Mouse (Mus musculus) neural tube, embryonic 10.5 days (tissue): Measurements from ENCODE around the gene Pde7b.

Source experiments
- DNase-seq: peaks from one replicate; pipeline ENCODE4 v3.0.0-alpha.2; 2017; ENCODE audit warnings: low spot score; ENCODE audit errors: extremely low spot score

The Pde7b gene

GRCm38 (mm10) chr10:20654590-20654989 lies 70.3 kb downstream of the Pde7b start:
- no peak for DNase-seq

DNA sequence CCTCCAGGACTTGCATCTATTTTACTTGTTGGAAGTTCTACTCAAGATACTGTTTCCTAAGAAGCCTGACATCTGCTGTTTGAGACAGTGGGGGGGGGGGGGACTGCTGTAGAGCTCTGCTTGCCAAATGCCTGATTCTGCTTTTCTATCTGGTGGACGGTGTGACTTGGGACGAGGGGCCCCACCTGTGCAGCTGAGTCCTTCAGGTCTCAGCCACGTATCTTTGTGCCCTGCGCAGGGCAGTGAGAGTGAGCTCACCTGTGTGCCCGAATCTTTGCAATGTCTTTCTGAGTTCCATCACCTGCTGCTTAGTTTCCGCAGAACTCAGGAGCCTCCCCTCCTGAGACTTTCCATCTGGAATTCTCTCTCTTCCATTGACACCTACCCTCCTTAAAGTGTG lies 70.7 kb downstream of the Pde7b start:
- no peak for DNase-seq

DNA sequence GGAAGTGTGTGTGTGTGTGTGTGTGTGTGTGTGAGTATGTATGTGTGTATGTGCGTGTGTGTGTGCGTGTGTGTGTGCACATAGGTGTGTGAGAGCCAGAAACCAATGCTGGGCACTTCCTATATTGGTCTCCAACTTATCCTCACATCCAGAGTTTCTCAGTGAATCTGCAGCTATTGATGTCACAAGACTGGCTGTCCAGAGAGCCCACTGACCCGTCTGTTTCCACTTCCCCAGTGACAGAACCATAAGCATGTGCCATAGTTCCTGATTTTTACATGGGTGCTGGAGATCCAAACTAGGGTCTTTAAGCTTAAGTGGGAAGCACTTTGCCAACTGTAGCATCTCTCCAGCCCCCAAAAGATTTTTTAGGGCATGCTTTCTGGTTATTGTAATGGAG lies 71.6 kb downstream of the Pde7b start:
- no peak for DNase-seq

DNA sequence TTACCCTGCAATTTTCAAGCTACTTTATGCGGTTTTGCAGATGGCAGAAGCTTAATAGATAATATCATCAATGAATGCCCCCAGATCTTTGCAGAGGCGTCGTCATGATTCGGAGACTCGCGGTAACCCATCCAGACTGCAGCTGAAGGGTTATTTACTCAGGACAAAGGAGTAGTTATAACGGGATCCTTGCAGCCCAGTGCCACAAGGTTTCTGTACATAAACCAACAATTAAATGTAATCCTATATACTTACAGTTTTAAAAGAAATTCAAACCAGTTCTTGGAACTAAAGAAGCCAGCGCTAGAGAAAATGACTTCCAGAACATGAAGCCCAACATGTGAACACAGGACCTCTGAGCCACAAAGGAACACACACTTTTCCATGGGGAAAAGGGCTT lies 88.5 kb downstream of the Pde7b start:
- no peak for DNase-seq

- DNase-seq, result no peak
Measured at GRCm38 (mm10) chr10:20633085-20633415, 91.8 kb downstream of the Pde7b start.

DNA sequence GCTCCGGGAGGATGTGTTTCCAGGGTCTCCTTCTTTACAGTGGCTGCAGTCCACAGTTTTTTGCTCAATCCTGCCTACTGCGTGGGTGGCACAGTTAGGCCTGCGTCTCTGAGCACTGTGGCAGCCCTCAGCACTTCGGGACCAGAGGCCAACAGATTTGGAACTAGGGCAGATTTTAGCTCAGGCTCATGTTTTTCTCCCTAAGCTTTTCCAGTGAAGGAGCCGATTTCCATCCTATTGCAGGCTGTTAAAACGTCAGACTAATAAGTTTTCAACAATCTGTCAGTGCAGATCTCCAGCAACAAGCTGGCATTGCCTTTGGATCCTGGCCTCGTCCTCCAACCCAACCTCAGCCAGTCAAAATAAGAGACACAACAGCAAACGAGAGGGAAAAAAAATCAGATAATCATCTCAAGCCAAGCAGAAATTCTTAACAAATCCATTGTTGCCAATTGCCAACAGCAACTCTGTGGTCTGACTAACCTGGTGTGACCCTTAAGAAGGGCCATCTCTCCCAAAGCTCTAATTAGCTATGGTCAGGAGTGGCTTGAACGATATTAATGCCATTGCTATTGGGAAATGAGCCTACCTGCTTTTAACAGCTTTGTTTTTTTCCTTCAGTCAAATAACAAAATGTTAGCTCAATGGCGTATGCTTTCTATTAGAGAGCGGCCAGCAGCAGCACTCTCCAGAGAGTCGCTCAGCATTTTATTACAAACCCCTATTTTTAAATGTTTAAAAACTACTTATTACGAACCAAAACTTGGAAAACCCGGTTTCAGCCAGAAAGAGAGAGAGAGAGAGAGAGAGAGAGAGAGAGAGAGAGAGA lies 92.4 kb downstream of the Pde7b start:
- no peak for DNase-seq

GRCm38 (mm10) chr10:20630122-20630521 lies 94.8 kb downstream of the Pde7b start:
- no peak for DNase-seq

DNA sequence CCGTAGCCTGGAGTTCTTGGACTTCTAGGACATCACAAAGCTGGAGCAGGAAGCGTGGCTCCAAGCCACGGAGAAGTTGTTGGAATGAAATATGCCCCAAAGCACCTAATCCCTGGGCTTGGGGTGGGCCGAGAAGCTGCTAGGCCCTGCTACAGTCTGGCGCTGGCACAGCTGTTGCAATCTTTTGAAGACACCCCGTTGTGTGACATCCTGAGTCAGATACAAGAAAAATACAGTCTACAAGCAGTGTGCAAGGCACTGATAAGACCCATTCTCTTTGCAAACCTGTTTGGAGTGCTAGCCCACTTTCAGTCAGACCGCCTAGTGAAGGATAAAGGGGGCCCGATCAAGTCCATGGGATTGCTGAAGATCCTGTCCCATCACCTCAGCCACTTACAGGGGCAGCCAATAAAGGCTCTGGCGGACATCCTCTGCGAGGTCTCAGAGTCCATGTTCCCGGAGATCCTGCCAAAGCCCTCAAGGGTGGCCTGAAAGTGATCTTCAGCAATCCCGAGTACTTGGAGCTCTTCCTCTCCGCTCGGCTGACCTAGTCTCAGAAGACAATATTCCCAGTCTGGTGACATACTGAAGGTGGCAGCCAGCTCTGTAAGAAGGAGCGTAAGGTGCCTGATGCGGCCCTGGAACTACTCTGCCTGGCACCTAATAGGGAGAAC lies 99.0 kb downstream of the Pde7b start:
- DNase-seq, result no peak

DNA sequence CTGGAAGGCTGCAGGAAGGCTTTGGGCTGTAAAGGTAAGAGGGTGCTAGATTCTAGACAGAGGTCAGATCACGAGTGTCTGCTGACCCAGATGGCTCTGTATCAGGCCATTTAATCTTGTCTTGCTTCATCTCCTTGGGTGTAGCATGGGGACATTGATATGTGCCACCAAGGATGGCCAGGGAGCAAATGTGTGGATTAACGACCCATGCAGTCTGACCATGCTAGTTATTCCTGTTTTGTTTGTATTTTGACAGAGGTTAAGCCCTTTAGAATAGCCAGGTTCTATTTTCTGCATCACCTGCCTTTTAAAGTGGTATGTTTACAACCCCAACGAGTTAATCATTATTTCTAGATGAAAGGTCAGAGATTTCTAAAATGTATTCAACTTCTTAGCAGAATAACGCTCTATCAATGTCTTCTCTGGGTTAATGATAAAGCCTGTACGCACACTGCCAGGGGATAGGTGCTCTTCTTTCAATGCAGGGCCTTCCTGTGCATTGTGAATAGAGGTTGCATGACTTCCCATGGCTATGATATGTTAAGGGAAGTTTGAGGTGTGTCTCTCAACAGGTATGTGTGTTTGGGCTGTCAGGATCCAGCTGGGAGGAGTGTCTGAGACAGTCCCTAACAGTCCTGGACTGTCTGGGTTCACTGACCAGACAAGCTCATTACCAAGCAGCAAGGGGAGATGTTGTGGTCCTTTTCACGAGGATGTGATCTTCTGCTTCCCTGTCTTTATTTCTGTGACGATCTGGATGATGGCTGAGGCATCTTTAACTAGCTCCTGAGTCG lies 103.0 kb downstream of the Pde7b start:
- DNase-seq, result no peak

DNA sequence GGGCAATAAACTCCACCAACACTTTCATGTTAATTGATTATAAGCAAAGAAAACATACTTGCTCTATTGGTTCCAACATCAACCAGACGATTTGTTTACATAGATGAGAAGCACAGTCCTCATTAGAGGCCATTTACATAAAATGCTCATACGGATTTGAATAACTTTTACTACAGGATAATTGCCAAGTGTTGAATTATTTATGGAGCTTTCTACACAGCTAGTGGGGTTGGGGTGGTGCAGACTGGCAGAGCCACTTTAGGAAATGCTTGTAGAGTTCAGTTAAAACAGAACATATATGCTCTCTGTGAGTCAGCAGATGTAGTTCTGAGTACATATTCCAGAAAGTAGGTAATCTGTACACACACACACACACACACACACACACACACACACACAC lies 118.9 kb downstream of the Pde7b start:
- DNase-seq, result no peak

GRCm38 (mm10) chr10:20595107-20595810 lies 129.6 kb downstream of the Pde7b start:
- no peak for DNase-seq

- no peak for DNase-seq
Measured at GRCm38 (mm10) chr10:20594015-20594414, 130.9 kb downstream of the Pde7b start.

DNA sequence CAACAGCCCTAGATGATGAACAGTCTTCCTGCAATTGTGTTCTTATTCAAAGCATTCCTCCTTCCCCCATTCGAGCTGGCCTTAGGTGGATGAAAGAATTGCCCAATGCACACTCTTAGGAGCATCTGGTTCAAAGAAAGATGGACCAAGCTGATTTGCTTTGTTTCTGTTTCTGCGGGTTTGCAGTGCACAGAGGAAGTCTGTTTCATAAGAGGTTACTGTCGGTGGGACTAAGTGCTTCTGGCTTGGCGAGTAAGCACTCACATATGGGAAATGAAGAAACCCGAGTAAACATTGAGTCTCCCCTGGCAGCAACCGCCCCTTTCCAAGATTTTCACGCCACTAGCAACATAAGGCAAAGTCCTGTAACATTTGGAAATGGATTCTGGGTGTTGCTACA lies 134.8 kb downstream of the Pde7b start:
- no peak for DNase-seq

DNA sequence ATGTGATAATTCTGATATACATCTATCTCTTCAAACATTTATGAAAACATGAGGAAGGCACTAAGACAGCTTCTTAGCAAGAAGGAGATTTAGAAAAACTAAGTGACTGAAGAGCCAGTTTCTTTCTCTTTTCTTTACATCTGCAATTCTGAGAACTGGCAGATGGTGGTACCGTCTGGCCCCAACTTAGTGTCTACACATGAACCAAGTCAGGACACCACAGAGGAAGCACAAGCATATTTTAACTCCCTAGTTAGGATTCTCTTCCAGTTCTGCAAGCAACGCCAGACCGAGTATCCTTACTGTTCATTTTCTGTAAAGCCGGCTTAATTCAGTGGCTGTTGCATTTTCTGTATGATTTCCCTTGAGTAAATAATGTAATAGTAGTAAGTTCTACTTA lies 138.9 kb downstream of the Pde7b start:
- DNase-seq, result no peak

DNA sequence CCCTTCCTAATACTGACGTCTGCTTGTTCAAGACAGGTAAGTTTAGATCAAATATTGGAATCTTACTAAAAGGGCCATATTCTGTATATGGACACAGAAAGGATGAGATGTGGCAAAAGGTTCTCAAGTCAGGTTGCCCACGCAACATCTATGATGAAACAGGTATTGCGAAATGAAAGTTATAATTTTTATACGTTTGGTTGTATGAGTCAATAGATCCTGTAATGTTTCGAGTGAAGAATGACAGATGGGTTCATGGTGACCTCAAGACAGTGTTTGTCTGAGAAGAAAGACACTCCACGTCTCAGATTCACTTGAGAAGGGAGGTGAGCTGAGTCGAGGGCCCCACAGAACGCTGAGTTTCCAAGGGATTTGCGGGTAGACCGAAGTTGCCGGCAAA lies 149.9 kb downstream of the Pde7b start:
- no peak for DNase-seq

- no peak for DNase-seq
Measured at GRCm38 (mm10) chr10:20574414-20574813, 150.5 kb downstream of the Pde7b start.

DNA sequence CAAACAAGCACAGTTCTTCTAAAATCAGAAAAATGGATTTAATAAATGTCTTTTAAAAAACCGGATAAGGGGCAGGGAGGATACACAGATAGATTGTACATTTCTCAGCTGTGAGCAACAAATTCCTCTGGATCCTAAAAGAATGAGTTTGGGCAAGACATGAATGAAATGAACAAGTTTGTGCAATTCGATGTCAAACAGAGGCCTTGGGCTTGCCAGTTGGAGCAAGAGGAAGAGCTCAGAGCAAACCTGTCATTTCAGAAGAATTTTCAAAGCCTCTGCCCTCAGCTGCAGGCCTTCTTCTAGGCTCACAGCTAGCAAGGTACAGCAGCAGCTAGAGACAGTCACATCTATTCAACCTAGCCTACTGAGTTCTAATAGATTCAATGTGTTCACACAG lies 153.4 kb downstream of the Pde7b start:
- DNase-seq, result no peak

- no peak for DNase-seq
Measured at GRCm38 (mm10) chr10:20568630-20569029, 156.2 kb downstream of the Pde7b start.

- DNase-seq, result no peak
Measured at GRCm38 (mm10) chr10:20567684-20568236, 157.1 kb downstream of the Pde7b start.

- no peak for DNase-seq
Measured at GRCm38 (mm10) chr10:20556477-20556876, 168.4 kb downstream of the Pde7b start.

GRCm38 (mm10) chr10:20551341-20551740 lies 173.5 kb downstream of the Pde7b start:
- DNase-seq, result no peak
